Mouse (Mus musculus): ENCODE data around the gene Myo1b.

GRCm38 (mm10) chr1:51808847-51809246 lies 107.0 kb downstream of the Myo1b start:
- TF ChIP-seq GATA1 (IDR thresholded peaks at IDR 0.05; ENCODE audit: low read length): no peak
- no peak for TF ChIP-seq TAL1 (IDR thresholded peaks at IDR 0.05; ENCODE audit: low read length)
